Mouse (Mus musculus): ENCODE results near the gene Ccnb1ip1. TPM values are rescaled to one million over a fixed set of nuclear protein-coding genes. Genes with fewer than 3 reads are reported as not detected.
A peak's percentile ranks its signal among the peaks of the same experiment; 100 is the strongest.

The Ccnb1ip1 gene
- polyA plus RNA-seq, 1 experiment from 2014 or later: not detected

GRCm38 (mm10) chr14:50799502-50800259 lies 7.9 kb downstream of the Ccnb1ip1 start:
- WGBS (ENCODE audit: missing documents): 6% methylated on average over 3 of the region's 3 CpGs
- H3K36me3 ChIP-seq (ENCODE audit: inconsistent target): no peaks in the 10 kb centered on the region
- no peak overlapping the region for H3K27ac ChIP-seq
- no peaks in the 10 kb centered on the region for H3K79me2 ChIP-seq (ENCODE audit: inconsistent target)
- no peak overlapping the region for H3K4me3 ChIP-seq (ENCODE audit: inconsistent target)

DNA sequence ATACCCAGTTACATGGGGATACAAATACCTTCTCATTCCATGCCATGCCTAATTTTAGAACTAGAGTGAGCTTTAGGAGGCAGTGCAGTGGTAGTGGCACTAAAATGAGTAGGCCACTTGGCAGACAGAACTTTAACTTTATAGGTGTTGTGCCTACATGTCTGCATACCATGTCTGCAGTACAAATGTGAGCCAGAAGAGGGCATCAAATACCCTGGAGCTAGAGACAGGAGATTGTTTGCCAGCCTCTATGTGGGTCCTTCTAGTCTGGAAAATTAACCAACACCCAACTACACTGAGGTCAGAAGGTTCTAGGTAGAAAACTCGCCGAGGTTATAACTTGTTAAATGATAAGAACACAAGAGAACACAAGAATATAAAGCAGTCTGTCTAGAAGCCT lies 9.0 kb downstream of the Ccnb1ip1 start:
- WGBS (ENCODE audit: missing documents): 64% methylated on average over 2 of the region's 2 CpGs

DNA sequence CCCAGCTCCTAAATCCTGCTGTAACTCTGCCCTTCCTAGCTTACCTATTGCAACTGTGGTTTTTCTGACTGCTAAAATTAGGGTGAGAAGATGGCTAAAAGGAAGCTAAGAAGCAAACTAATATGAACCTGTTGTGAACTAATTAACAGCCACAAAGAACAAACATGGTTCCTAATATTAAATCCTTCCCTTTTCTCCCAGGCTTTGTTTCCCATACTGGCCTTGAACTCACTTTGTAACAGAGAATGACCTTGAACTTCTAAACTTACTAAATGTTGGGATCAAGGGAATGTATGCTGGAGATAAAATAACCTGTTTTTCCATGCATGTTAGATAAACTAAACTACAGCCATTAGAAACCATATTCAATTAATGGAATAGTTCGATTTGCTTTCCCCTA lies 11.1 kb downstream of the Ccnb1ip1 start:
- 100% methylated on average over 1 of the region's 1 CpGs for WGBS (ENCODE audit: missing documents)
- Histone ChIP-seq H3K4me3 (ENCODE audit: inconsistent target) (no peak overlapping the region), H3K36me3 (ENCODE audit: inconsistent target) (no peaks in the 10 kb centered on the region), H3K79me2 (ENCODE audit: inconsistent target) (no peaks in the 10 kb centered on the region), H3K27ac (no peak overlapping the region)

More for the DNA sequence above, 9.0 kb downstream of the Ccnb1ip1 start:
- Histone ChIP-seq H3K36me3 (ENCODE audit: inconsistent target) (no peaks in the 10 kb centered on the region), H3K79me2 (ENCODE audit: inconsistent target) (no peaks in the 10 kb centered on the region), H3K27ac (no peak overlapping the region), H3K4me3 (ENCODE audit: inconsistent target) (no peak overlapping the region)

GRCm38 (mm10) chr14:50795965-50796364 lies 11.6 kb downstream of the Ccnb1ip1 start:
- 100% methylated on average over 4 of the region's 4 CpGs for WGBS (ENCODE audit: missing documents)
- H3K27ac ChIP-seq: no peak overlapping the region
- H3K79me2 ChIP-seq (ENCODE audit: inconsistent target): no peaks in the 10 kb centered on the region
- no peaks in the 10 kb centered on the region for H3K36me3 ChIP-seq (ENCODE audit: inconsistent target)
- no peak overlapping the region for H3K4me3 ChIP-seq (ENCODE audit: inconsistent target)

DNA sequence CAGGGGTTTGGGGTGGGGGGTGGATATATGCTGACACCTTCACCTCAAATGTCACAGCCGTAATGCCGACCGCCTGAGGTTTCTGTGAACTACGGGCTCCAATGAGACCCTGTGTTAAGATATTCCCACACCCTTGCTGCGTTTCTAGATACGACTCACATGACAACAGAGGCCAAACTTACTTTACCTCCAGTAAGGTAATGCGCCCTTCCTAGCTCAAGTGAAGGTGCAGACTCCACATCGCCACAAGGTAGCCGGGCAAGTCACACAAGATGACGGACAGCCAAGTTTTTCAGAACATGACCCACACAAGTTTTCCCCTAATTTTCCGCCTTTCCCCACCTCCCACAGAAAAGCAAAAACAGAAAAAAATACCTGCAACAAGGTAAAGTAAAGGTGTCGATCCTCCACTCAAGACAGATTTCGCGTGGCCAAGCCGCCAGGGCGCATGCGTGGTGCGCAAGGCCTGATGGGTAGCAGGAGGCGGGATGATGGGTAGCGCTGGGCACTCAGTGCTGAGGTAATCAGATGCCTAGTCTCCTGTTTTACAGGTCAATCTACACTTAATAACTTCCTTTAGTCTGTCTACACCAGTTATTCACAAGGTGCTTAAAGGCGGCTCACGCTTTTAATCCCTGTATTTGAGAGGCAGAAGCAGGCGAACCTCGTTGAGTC lies 12.1 kb downstream of the Ccnb1ip1 start:
- WGBS (ENCODE audit: missing documents): 97% methylated on average over 24 of the region's 24 CpGs
- Histone ChIP-seq H3K27ac (no peak overlapping the region), H3K79me2 (ENCODE audit: inconsistent target) (no peaks in the 10 kb centered on the region), H3K4me3 (ENCODE audit: inconsistent target) (no peak overlapping the region), H3K36me3 (ENCODE audit: inconsistent target) (no peaks in the 10 kb centered on the region)

GRCm38 (mm10) chr14:50788157-50788556 lies 19.4 kb downstream of the Ccnb1ip1 start:
- H3K79me2 ChIP-seq (ENCODE audit: inconsistent target): peaks cover 21% of the 10 kb centered on the region
- no peak overlapping the region for H3K27ac ChIP-seq
- 11% methylated on average over 2 of the region's 2 CpGs for WGBS (ENCODE audit: missing documents)
- H3K4me3 ChIP-seq (ENCODE audit: inconsistent target): no peak overlapping the region
- no peaks in the 10 kb centered on the region for H3K36me3 ChIP-seq (ENCODE audit: inconsistent target)

DNA sequence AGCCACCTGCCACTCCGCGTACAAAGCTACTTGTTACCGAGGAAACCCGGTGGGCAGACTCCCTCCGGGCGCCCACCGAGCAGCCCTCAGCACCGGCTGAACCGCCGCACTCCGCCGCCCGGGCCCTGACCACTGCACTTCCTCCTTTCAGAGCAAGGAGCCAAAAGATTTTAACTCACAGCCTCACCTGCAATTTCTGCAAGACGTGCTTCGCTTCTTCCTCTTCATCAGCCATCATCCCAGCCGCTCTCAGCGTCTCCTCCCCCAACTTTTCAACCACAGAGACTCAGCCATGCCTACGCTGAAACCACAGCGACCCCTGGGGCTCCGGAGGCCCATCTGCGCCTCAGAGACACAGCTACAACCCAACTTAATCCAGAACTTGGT lies 22.3 kb downstream of the Ccnb1ip1 start, which contains the start of gene Ttc5:
Ttc5 (minus strand) TSS at position 269 of the 387 bp plus-strand sequence.
- H3K27ac ChIP-seq: peak within 1 kb of the TSS; percentile 36
- H3K4me3 ChIP-seq (ENCODE audit: inconsistent target): peak within 1 kb of the TSS; percentile 77
- WGBS (ENCODE audit: missing documents): under 1% methylated on average over 21 of the region's 21 CpGs
- H3K36me3 ChIP-seq (ENCODE audit: inconsistent target): peaks cover 14% of the 10 kb centered on the region; the same call in 1 of the 2 replicates
- peaks cover 50% of the 10 kb centered on the region for H3K79me2 ChIP-seq (ENCODE audit: inconsistent target)

GRCm38 (mm10) chr14:50784391-50785250 lies 22.9 kb downstream of the Ccnb1ip1 start:
- H3K4me3 ChIP-seq (ENCODE audit: inconsistent target): peak overlapping the region; percentile 77
- H3K27ac ChIP-seq: peak overlapping the region; percentile 36
- WGBS (ENCODE audit: missing documents): 13% methylated on average over 16 of the region's 16 CpGs
- peaks cover 14% of the 10 kb centered on the region; the same call in 1 of the 2 replicates for H3K36me3 ChIP-seq (ENCODE audit: inconsistent target)
- peaks cover 56% of the 10 kb centered on the region for H3K79me2 ChIP-seq (ENCODE audit: inconsistent target)

DNA sequence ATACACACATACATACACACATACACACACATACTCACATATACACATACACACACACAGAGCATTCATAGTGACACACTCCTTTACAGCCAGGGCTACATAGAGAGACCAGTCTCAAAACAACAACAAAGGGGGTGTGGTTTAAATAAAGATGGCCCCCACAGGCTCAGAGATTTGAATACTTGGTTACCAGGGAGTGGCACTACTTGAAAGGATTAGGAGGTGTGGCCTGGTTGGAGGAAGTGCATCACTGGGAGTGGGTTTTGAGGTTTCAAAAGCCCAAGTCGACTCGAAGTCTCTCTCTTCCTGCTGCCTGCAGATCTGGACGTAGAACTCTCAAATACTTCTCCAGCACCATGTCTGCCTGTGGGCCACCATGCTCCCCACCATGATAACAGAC lies 25.4 kb downstream of the Ccnb1ip1 start:
- no peak overlapping the region for H3K4me3 ChIP-seq (ENCODE audit: inconsistent target)
- peaks cover 28% of the 10 kb centered on the region; the same call in 1 of the 2 replicates for H3K36me3 ChIP-seq (ENCODE audit: inconsistent target)
- peaks cover 74% of the 10 kb centered on the region for H3K79me2 ChIP-seq (ENCODE audit: inconsistent target)
- 88% methylated on average over 3 of the region's 3 CpGs for WGBS (ENCODE audit: missing documents)
- no peak overlapping the region for H3K27ac ChIP-seq

DNA sequence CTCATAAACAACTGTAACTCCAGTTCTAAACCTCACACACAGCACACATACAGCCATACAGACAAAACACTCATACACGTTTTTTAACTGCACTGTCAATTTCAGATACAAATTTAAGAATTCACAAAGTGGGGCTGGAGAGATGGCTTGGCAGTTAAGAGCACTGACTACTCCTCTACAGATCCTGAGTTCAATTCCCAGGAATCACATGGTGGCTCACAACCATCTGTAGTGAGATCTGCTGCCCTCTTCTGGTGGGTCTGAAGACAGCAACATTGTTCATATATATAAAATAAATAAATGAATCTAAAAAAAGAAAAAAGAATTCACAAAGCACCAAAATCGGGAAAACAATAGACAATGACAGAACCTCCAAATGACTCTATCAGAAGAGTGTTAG lies 36.2 kb downstream of the Ccnb1ip1 start:
- WGBS (ENCODE audit: missing documents): 94% methylated on average over 2 of the region's 2 CpGs
- Histone ChIP-seq H3K79me2 (ENCODE audit: inconsistent target) (no peaks in the 10 kb centered on the region), H3K27ac (no peak overlapping the region), H3K4me3 (ENCODE audit: inconsistent target) (no peak overlapping the region), H3K36me3 (ENCODE audit: inconsistent target) (peaks cover 77% of the 10 kb centered on the region)

- Histone ChIP-seq H3K36me3 (ENCODE audit: inconsistent target) (peaks cover 49% of the 10 kb centered on the region; the same call in 1 of the 2 replicates), H3K4me3 (ENCODE audit: inconsistent target) (no peak overlapping the region), H3K27ac (no peak overlapping the region), H3K79me2 (ENCODE audit: inconsistent target) (no peaks in the 10 kb centered on the region)
- 97% methylated on average over 6 of the region's 6 CpGs for WGBS (ENCODE audit: missing documents)
These were observed 41.8 kb downstream of the Ccnb1ip1 start for GRCm38 (mm10) chr14:50765736-50766135.

GRCm38 (mm10) chr14:50758416-50759085 lies 49.0 kb downstream of the Ccnb1ip1 start:
- WGBS (ENCODE audit: missing documents): 86% methylated on average over 5 of the region's 5 CpGs
- H3K4me3 ChIP-seq (ENCODE audit: inconsistent target): no peak overlapping the region

GRCm38 (mm10) chr14:50744994-50745393 lies 62.5 kb downstream of the Ccnb1ip1 start, which contains the start of gene Olfr749:
Gene Olfr749 (minus strand): TSS chr14:50745094.
- Histone ChIP-seq H3K27ac (no peak within 1 kb of the TSS), H3K4me3 (ENCODE audit: inconsistent target) (no peak within 1 kb of the TSS), H3K79me2 (ENCODE audit: inconsistent target) (no peaks in the 10 kb centered on the region), H3K36me3 (ENCODE audit: inconsistent target) (no peaks in the 10 kb centered on the region)

More at GRCm38 (mm10) chr14:50758416-50759085, 49.0 kb downstream of the Ccnb1ip1 start:
- Histone ChIP-seq H3K27ac (no peak overlapping the region), H3K36me3 (ENCODE audit: inconsistent target) (no peaks in the 10 kb centered on the region), H3K79me2 (ENCODE audit: inconsistent target) (no peaks in the 10 kb centered on the region)

GRCm38 (mm10) chr14:50741584-50741983 lies 65.9 kb downstream of the Ccnb1ip1 start:
- Histone ChIP-seq H3K27ac (no peak overlapping the region), H3K36me3 (ENCODE audit: inconsistent target) (no peaks in the 10 kb centered on the region), H3K79me2 (ENCODE audit: inconsistent target) (no peaks in the 10 kb centered on the region), H3K4me3 (ENCODE audit: inconsistent target) (no peak overlapping the region)
- WGBS (ENCODE audit: missing documents): 95% methylated on average over 2 of the region's 2 CpGs
